Mouse (Mus musculus) CH12.LX (cell line): ENCODE data around the gene Cyp1a1. TPM values are rescaled to one million over a fixed set of nuclear protein-coding genes. Genes with fewer than 3 reads are reported as not detected.
A peak's percentile ranks its signal among the peaks of the same experiment; 100 is the strongest.

ENCODE experiments used
- DNase-seq: peaks from one replicate; pipeline ENCODE4 v3.0.0-alpha.2; 2013; ENCODE audit errors: extremely low read depth
- H3K27ac ChIP-seq: 2 replicates; pipeline ENCODE4 v1.5.1; 2012; ENCODE audit warnings: low read depth, mild to moderate bottlenecking, control low read depth, moderate library complexity; ENCODE audit not compliant: insufficient read depth
- H3K27me3 ChIP-seq: replicated peaks from 2 replicates; pipeline ENCODE3; 2012; ENCODE audit warnings: inconsistent platforms
- H3K36me3 ChIP-seq, 2 experiments: replicated peaks in 1 of 2; 2 replicates each; pipeline versions ENCODE3 to v1.6.1; 2012; ENCODE audit warnings: inconsistent platforms in 1 of 2, low read length in 1 of 2, mild to moderate bottlenecking in 1 of 2, mixed read lengths in 1 of 2, moderate library complexity in 1 of 2; ENCODE audit not compliant: control insufficient read depth in 1 of 2, insufficient read depth in 1 of 2
- H3K4me1 ChIP-seq, 2 experiments: 2 replicates each; pipeline ENCODE4 v1.6.1; 2012; ENCODE audit warnings: inconsistent platforms in 1 of 2, moderate library complexity in 1 of 2; ENCODE audit not compliant: insufficient read depth in 2 of 2, control insufficient read depth in 1 of 2
- H3K4me2 ChIP-seq: 2 replicates; pipeline ENCODE4 v1.6.1; 2012; ENCODE audit warnings: low read depth, mild to moderate bottlenecking, control low read depth; ENCODE audit not compliant: poor library complexity, insufficient read depth, severe bottlenecking
- H3K4me3 ChIP-seq, 3 experiments: fragments of 150-350 bp in 1 of 3; sonication (generic) in 1 of 3; replicated peaks in 1 of 3; 2 replicates each; pipeline versions ENCODE3 to v1.5.1; 2011 to 2012; ENCODE audit warnings: low read depth in 2 of 3, low read length in 2 of 3, mild to moderate bottlenecking in 2 of 3, moderate library complexity in 2 of 3, control low read depth in 1 of 3, improper control_type of control experiment in 1 of 3, inconsistent platforms in 1 of 3, mixed read lengths in 1 of 3; ENCODE audit not compliant: poor library complexity in 1 of 3
- H3K79me2 ChIP-seq: replicated peaks from 2 replicates; pipeline ENCODE4 v1.6.1; 2012; ENCODE audit warnings: mild to moderate bottlenecking, moderate library complexity; ENCODE audit not compliant: control insufficient read depth, poor library complexity, insufficient read depth, severe bottlenecking; ENCODE audit errors: extremely low read depth
- H3K9ac ChIP-seq: 2 replicates; pipeline ENCODE4 v1.6.1; 2012; ENCODE audit warnings: low read depth, mild to moderate bottlenecking, control low read depth, moderate library complexity; ENCODE audit not compliant: insufficient read depth
- H3K9me3 ChIP-seq: replicated peaks from 2 replicates; pipeline ENCODE3; 2012; ENCODE audit warnings: low read length, inconsistent platforms, mixed read lengths
- BHLHE40 ChIP-seq: IDR thresholded peaks from 2 replicates; pipeline ENCODE4 v1.6.1; 2011; ENCODE audit warnings: mild to moderate bottlenecking, low read depth, low read length, improper control_type of control experiment
- CHD1 ChIP-seq: IDR thresholded peaks from 2 replicates; pipeline ENCODE4 v1.6.1; 2012; ENCODE audit warnings: low read depth, low read length, improper control_type of control experiment, inconsistent platforms
- CTCF ChIP-seq, 2 experiments: IDR thresholded peaks in 1 of 2; conservative IDR thresholded peaks in 1 of 2; 2 replicates each; pipeline ENCODE4 v1.5.1; 2011 to 2012; ENCODE audit warnings: low read depth in 2 of 2, low read length in 2 of 2, improper control_type of control experiment in 1 of 2, inconsistent platforms in 1 of 2, mild to moderate bottlenecking in 1 of 2, moderate library complexity in 1 of 2
- E2F4 ChIP-seq: IDR thresholded peaks from 2 replicates; pipeline ENCODE4 v1.6.1; 2011; ENCODE audit warnings: low read depth, low read length, improper control_type of control experiment; ENCODE audit not compliant: insufficient replicate concordance
- ELF1 ChIP-seq: IDR thresholded peaks from 2 replicates; pipeline ENCODE4 v1.6.1; 2014; ENCODE audit warnings: low read depth, mild to moderate bottlenecking, inconsistent platforms, low read length, improper control_type of control experiment
- GABPA ChIP-seq: IDR thresholded peaks from 2 replicates; pipeline ENCODE4 v1.6.1; 2012; ENCODE audit warnings: low read depth, low read length, improper control_type of control experiment, inconsistent platforms; ENCODE audit not compliant: insufficient replicate concordance
- HCFC1 ChIP-seq: IDR thresholded peaks from 2 replicates; pipeline ENCODE4 v1.6.1; 2012; ENCODE audit warnings: low read depth, mild to moderate bottlenecking, inconsistent platforms, low read length, improper control_type of control experiment
- JUN ChIP-seq: IDR thresholded peaks from 2 replicates; pipeline ENCODE4 v1.6.1; 2011; ENCODE audit warnings: low read depth, mild to moderate bottlenecking, low read length, improper control_type of control experiment, moderate library complexity; ENCODE audit not compliant: insufficient read depth
- JUND ChIP-seq: conservative IDR thresholded peaks from 2 replicates; pipeline ENCODE4 v1.6.1; 2011; ENCODE audit warnings: low read depth, low read length, improper control_type of control experiment
- MAFK ChIP-seq: IDR thresholded peaks from 2 replicates; pipeline ENCODE4 v1.6.1; 2011; ENCODE audit warnings: low read length, improper control_type of control experiment; ENCODE audit not compliant: insufficient replicate concordance
- MAX ChIP-seq: IDR thresholded peaks from 2 replicates; pipeline ENCODE4 v1.6.1; 2011; ENCODE audit warnings: low read length, improper control_type of control experiment
- MAZ ChIP-seq: IDR thresholded peaks from 2 replicates; pipeline ENCODE4 v1.6.1; 2012; ENCODE audit warnings: low read depth, mild to moderate bottlenecking, inconsistent platforms, low read length, improper control_type of control experiment, moderate library complexity
- MEF2A ChIP-seq: IDR thresholded peaks from 2 replicates; pipeline ENCODE4 v1.6.1; 2014; ENCODE audit warnings: low read depth, mild to moderate bottlenecking, inconsistent platforms, low read length, improper control_type of control experiment, borderline replicate concordance
- MXI1 ChIP-seq: IDR thresholded peaks from 2 replicates; pipeline ENCODE4 v1.6.1; 2011; ENCODE audit warnings: mild to moderate bottlenecking, low read depth, low read length, improper control_type of control experiment
- MYC ChIP-seq: IDR thresholded peaks from 2 replicates; pipeline ENCODE4 v1.6.1; 2011; ENCODE audit warnings: low read depth, mild to moderate bottlenecking, improper control_type of control experiment, low read length
- NELFE ChIP-seq: IDR thresholded peaks from 2 replicates; pipeline ENCODE4 v1.6.1; 2011; ENCODE audit warnings: low read depth, low read length, improper control_type of control experiment
- NRF1 ChIP-seq: IDR thresholded peaks from 2 replicates; pipeline ENCODE4 v1.6.1; 2014; ENCODE audit warnings: low read depth, mild to moderate bottlenecking, inconsistent platforms, low read length, improper control_type of control experiment, moderate library complexity
- PAX5 ChIP-seq: IDR thresholded peaks from 2 replicates; pipeline ENCODE4 v1.6.1; 2012; ENCODE audit warnings: low read length, inconsistent platforms, mixed read lengths
- POLR2A ChIP-seq: IDR thresholded peaks from 2 replicates; pipeline ENCODE4 v1.6.1; 2011; ENCODE audit warnings: low read depth, mild to moderate bottlenecking, improper control_type of control experiment, low read length
- RAD21 ChIP-seq: IDR thresholded peaks from 2 replicates; pipeline ENCODE4 v1.6.1; 2011; ENCODE audit warnings: low read depth, mild to moderate bottlenecking, low read length, improper control_type of control experiment, moderate library complexity
- RCOR1 ChIP-seq: conservative IDR thresholded peaks from 2 replicates; pipeline ENCODE4 v1.6.1; 2012; ENCODE audit warnings: low read depth, mild to moderate bottlenecking, inconsistent platforms, low read length, improper control_type of control experiment
- SIN3A ChIP-seq: IDR thresholded peaks from 2 replicates; pipeline ENCODE4 v1.6.1; 2012; ENCODE audit warnings: low read length, improper control_type of control experiment, inconsistent platforms
- SMC3 ChIP-seq: IDR thresholded peaks from 2 replicates; pipeline ENCODE4 v1.6.1; 2011; ENCODE audit warnings: low read depth, low read length, improper control_type of control experiment
- TBP ChIP-seq: conservative IDR thresholded peaks from 2 replicates; pipeline ENCODE4 v1.6.1; 2011; ENCODE audit warnings: low read depth, low read length, improper control_type of control experiment
- TCF12 ChIP-seq: IDR thresholded peaks from 2 replicates; pipeline ENCODE4 v1.6.1; 2014; ENCODE audit warnings: low read depth, mild to moderate bottlenecking, inconsistent platforms, low read length, improper control_type of control experiment
- UBTF ChIP-seq: IDR thresholded peaks from 2 replicates; pipeline ENCODE4 v1.6.1; 2012; ENCODE audit warnings: low read depth, mild to moderate bottlenecking, inconsistent platforms, low read length, improper control_type of control experiment, moderate library complexity
- USF1 ChIP-seq: IDR thresholded peaks from 2 replicates; pipeline ENCODE4 v1.6.1; 2014; ENCODE audit warnings: low read depth, mild to moderate bottlenecking, inconsistent platforms, low read length, improper control_type of control experiment
- USF2 ChIP-seq: conservative IDR thresholded peaks from 2 replicates; pipeline ENCODE4 v1.6.1; 2011; ENCODE audit warnings: low read depth, low read length, improper control_type of control experiment
- ZC3H11A ChIP-seq: IDR thresholded peaks from 2 replicates; pipeline ENCODE4 v1.6.1; 2012; ENCODE audit warnings: low read depth, mild to moderate bottlenecking, inconsistent platforms, low read length, improper control_type of control experiment
- ZKSCAN1 ChIP-seq: IDR thresholded peaks from 2 replicates; pipeline ENCODE4 v1.6.1; 2012; ENCODE audit warnings: low read depth, inconsistent platforms, low read length, improper control_type of control experiment, borderline replicate concordance
- ZMIZ1 ChIP-seq: IDR thresholded peaks from 2 replicates; pipeline ENCODE4 v1.6.1; 2012; ENCODE audit warnings: low read depth, mild to moderate bottlenecking, inconsistent platforms, low read length, improper control_type of control experiment
- ZNF384 ChIP-seq: IDR thresholded peaks from 2 replicates; pipeline ENCODE4 v1.6.1; 2012; ENCODE audit warnings: low read depth, low read length, improper control_type of control experiment, inconsistent platforms
- dilution Hi-C: fragments of 300-500 bp; cut with MboI; formaldehyde crosslinking; loops from 2 replicates; pipeline ENCODE4 v1.14.3; 2020; ENCODE audit warnings: low sequenced_read_pairs; ENCODE audit not compliant: extremely low pct_unique_long_range_greater_than_20kb, extremely low pct_ligation_motif_present
- in situ Hi-C: fragments of 300-500 bp; cut with MboI; formaldehyde crosslinking; loops from 3 replicates; pipeline ENCODE4 v1.14.3; 2019; ENCODE audit warnings: low sequenced_read_pairs, low pct_ligation_motif_present, low pct_unique_long_range_greater_than_20kb, mixed read lengths
- polyA plus RNA-seq: library from polyadenylated mRNA; unstranded; fragments of >175 nt; gene quantifications from 2 replicates; pipeline ENCODE4 v1.2.1, GENCODE M21; 2012; ENCODE audit warnings: low read depth; ENCODE audit not compliant: insufficient read length
- total RNA-seq, 2 experiments: library from RNA; depleted of rRNA; stranded (reverse); fragments of 300-350 nt in 1 of 2; fragments of >200 nt in 1 of 2; gene quantifications; 2 replicates each; pipeline ENCODE4 v1.2.3; 2012 to 2014

The Cyp1a1 gene
- total and polyA plus RNA-seq, 3 experiments: 0.11 to 0.13 TPM; not detected in 1

GRCm38 (mm10) chr9:57643856-57644180 is 43.9 kb upstream of the Cyp1a1 start:
- no peak for DNase-seq
- no peaks in the 10 kb centered on the region for H3K9me3 ChIP-seq
- H3K36me3 ChIP-seq: peaks cover 3 to 16% of the 10 kb centered on the region in 2 experiments
- dilution Hi-C loops: no loop called here
- H3K9ac ChIP-seq: peak overlapping the region; percentile 92
- H3K27me3 ChIP-seq: no peaks in the 10 kb centered on the region
- peak overlapping the region; percentile 86 to 95 (median 90) for H3K4me3 ChIP-seq
- H3K79me2 ChIP-seq: peaks cover 57% of the 10 kb centered on the region
- peak overlapping the region; percentile 77 for H3K27ac ChIP-seq
- peak overlapping the region; percentile 79 for H3K4me2 ChIP-seq
- in situ Hi-C loops: no loop called here
- TF ChIP-seq UBTF (0 out of 2 replicates have a peak, but pooled peaks have one; percentile 48), NELFE (no peak), MXI1 (peak; percentile 86), RAD21 (no peak), USF1 (no peak), USF2 (no peak), MAFK (no peak), SIN3A (peak; percentile 13; the same call in 1 of the 2 replicates), TBP (0 out of 2 replicates have a peak, but pooled peaks have one; percentile 2), ZNF384 (no peak), MYC (peak; percentile 96), ZC3H11A (no peak), BHLHE40 (peak; percentile 54), ELF1 (no peak), MAX (peak; percentile 93), NRF1 (0 out of 2 replicates have a peak, but pooled peaks have one; percentile 7), TCF12 (0 out of 2 replicates have a peak, but pooled peaks have one; percentile 23), MAZ (no peak), HCFC1 (no peak)
- peaks cover 21 to 68% of the 10 kb centered on the region in 2 experiments for H3K4me1 ChIP-seq

GRCm38 (mm10) chr9:57644442-57644943 is 43.2 kb upstream of the Cyp1a1 start:
- Histone ChIP-seq H3K36me3 (peaks cover 3 to 16% of the 10 kb centered on the region in 2 experiments), H3K27ac (peak overlapping the region; percentile 96), H3K4me3 (peak overlapping the region; percentile 86 to 95 (median 90)), H3K9ac (peak overlapping the region; percentile 92), H3K79me2 (peaks cover 51% of the 10 kb centered on the region), H3K4me1 (peaks cover 21 to 64% of the 10 kb centered on the region in 2 experiments), H3K4me2 (peak overlapping the region; percentile 79), H3K27me3 (no peaks in the 10 kb centered on the region), H3K9me3 (no peaks in the 10 kb centered on the region)
- dilution Hi-C loops (no loop called here), in situ Hi-C loops (no loop called here)
- DNase-seq: no peak
- no peak for TF ChIP-seq MEF2A
- TF ChIP-seq MAFK: no peak
- TF ChIP-seq ZMIZ1: 0 out of 2 replicates have a peak, but pooled peaks have one; percentile 14
- TF ChIP-seq RAD21: no peak
- no peak for TF ChIP-seq JUND
- no peak for TF ChIP-seq ZKSCAN1
- no peak for TF ChIP-seq E2F4
- no peak for TF ChIP-seq MAX
- TF ChIP-seq GABPA: no peak
- no peak for TF ChIP-seq POLR2A
- no peak for TF ChIP-seq RCOR1
- TF ChIP-seq BHLHE40: 0 out of 2 replicates have a peak, but pooled peaks have one; percentile 18
- no peak for TF ChIP-seq NRF1
- no peak for TF ChIP-seq ELF1
- TF ChIP-seq HCFC1: no peak
- TF ChIP-seq SMC3: no peak
- TF ChIP-seq USF1: no peak
- no peak for TF ChIP-seq UBTF
- no peak for TF ChIP-seq ZNF384
- no peak for TF ChIP-seq JUN
- no peak for TF ChIP-seq NELFE
- 0 out of 2 replicates have a peak, but pooled peaks have one; percentile 63 for TF ChIP-seq CHD1
- no peak for TF ChIP-seq PAX5
- TF ChIP-seq CTCF (conservative IDR thresholded peaks at IDR 0.05 in 1 of 2, IDR thresholded peaks at IDR 0.05 in 1 of 2; ENCODE audit: low read depth in 2 of 2, low read length in 2 of 2): no peak
- TF ChIP-seq MAZ: peak; percentile 58; the same call in 1 of the 2 replicates
